Mouse (Mus musculus): ENCODE data around the gene Dgcr6.
"Not testable (repeated sequence)": the region's sequence is repeated elsewhere in the genome, so short reads cannot be mapped to it uniquely, and the experiment has no call there.

Dgcr6 gene

DNA sequence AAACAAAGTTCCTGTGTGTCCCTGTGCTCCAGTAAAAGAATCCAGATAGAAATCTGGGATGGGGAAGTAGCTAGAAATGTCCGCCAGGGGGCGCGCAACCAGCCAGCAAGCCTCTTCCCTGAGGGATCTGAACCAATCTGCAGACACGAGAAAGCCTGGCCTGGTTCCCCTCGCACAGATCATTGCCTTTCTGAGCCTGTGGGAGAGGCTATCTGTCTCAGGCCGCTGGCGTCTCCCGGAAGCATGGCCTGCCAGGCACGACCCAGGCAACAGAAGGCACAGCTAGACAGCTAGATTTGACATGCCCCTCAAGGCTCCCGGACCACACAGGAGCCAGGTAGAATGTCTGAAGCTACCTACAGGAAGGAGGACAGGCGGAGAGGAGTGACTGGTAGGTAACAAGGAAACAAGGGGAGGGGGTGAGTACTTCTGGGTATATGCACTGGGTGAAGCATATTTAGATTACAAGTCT lies at the start of gene Dgcr6:
Dgcr6 (plus strand) TSS at position 130 of the 472 bp plus-strand sequence.
- DNase-seq (ENCODE audit: inconsistent age in 2 of 2, low spot score in 1 of 2), result peak; percentile 75 to 91

DNA sequence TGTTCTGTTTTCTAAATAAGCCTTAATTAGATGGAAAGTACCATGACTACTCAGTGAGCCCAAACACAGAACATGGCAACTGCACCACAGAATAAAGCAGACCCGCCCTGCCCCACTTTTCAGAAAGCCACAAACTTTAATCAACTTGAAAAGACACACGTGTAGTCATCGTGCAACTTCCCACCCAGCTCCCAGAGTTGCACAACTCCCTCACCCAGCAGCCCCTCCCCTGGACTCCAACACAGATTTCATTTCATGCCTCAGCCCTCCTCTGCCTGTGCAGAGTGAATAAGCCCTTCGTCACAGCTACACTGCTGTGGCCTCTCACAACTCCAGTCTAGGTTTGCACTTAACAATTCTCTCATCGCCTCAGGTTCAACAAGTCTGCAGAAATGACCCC lies 48.1 kb upstream of the Dgcr6 start:
- DNase-seq (ENCODE audit: inconsistent age in 2 of 2, low spot score in 1 of 2), result no peak

DNA sequence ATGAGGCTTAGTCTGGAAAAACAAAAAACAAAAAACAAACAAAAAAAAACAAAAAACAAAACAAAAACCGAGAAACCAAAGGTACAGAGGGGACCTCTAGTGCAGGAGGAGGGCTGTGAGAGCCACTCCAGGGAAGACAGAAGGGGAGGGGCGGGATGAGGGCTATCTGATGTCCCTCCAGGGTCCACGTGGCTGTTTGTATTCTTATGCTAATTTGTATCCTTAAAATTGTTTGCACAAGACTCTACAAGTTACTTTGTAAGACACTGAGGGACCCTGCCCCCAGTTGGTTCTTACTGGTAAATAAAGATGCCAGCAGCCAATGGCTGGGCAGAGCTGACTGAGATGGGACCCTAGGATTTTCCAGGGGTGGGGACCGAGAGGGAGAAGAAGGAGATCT lies 45.6 kb upstream of the Dgcr6 start:
- no peak for DNase-seq (ENCODE audit: inconsistent age in 2 of 2, low spot score in 1 of 2)

DNA sequence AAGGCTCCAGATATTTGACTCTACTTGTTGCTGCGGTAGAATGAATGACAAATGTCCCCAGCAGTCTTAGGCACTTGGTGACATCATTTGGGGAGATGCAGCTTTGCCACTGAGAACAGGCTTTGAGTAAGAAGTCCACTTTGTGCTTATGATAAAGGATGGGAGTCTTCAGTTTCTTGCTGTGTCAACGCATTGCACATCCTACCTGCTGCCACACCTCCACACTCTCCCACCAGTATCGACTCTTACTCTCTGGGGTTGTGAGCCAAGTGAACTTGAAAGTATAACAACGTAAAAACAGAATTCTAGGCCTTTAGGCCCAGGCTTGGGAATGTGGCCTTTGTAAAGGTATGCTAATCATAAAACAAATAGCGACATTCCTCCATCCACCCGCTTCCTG lies 41.6 kb upstream of the Dgcr6 start:
- no peak for DNase-seq (ENCODE audit: inconsistent age in 2 of 2, low spot score in 1 of 2)

DNA sequence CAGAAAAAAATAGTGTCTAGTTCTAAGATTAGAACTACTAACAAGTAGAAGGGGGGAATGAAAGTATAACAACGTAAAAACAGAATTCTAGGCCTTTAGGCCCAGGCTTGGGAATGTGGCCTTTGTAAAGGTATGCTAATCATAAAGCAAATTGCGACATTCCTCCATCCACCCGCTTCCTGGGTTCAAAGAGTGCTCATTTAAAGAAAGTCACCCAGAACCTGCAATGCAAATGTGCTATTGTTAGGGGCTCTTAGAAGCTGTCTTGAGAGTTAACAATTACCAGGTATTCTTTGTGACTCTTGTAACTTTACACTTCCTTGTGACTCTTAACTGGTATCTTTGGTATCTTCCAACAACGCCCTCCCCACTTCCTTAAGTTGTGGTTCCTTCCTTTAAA lies 36.2 kb upstream of the Dgcr6 start:
- DNase-seq (ENCODE audit: inconsistent age in 2 of 2, low spot score in 1 of 2), result not testable (repeated sequence)

DNA sequence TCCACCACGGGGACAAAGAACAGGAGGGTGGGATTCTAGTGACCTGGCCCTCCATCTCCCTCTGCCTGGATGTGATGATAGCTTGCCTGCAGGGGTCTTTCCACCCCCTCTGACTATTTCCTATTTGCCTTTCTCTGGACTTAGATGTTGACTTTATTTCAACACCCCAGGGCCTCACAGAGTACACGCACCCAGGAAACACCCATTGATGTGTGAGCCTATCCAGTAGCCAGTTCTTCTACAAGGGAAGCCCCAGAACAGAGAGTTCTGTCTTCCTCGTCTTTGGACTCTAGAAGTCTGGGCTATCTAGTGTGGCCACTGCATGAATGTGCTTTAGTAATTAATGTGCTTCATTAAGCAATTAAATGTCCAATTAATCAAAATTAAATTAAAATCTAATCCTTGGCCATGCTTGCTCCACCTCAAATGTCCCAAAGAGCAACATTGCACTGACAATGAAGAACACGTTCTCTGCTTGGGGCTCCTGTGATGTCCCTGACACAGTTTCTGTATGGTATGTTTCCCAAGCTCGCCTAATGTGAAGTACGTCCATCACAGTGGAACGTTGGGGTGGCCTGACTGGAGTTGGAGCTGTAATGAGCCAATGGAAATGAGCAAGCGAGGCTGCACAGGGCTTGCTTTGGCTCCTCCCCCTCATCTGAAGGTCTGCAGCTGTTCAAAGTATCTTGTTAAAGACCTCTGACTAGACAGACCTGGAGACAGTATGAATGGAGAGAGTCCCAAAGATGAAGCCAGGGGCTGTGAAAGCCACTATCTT lies 29.7 kb upstream of the Dgcr6 start:
- DNase-seq (ENCODE audit: inconsistent age in 2 of 2, low spot score in 1 of 2), result no peak

DNA sequence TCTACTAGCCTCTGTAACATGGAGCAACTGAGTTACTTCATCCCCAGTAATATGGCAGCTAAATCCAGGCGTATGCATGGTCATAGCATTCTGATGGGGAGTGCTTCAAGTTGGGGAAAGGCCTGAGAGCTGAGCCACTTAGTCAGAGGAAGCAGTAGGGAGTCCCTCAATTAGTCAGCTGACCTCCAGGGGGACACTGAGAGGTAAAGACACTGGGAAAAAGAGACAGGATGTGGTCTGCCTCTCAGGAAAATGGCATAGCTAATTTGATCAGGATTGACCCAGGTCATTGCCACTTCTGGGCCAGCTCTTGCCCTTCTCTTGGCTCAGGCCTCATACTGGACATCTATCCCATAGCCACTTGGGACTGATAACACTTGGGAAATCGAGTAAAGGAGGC lies 25.3 kb upstream of the Dgcr6 start:
- DNase-seq (ENCODE audit: inconsistent age in 2 of 2, low spot score in 1 of 2), result no peak

DNA sequence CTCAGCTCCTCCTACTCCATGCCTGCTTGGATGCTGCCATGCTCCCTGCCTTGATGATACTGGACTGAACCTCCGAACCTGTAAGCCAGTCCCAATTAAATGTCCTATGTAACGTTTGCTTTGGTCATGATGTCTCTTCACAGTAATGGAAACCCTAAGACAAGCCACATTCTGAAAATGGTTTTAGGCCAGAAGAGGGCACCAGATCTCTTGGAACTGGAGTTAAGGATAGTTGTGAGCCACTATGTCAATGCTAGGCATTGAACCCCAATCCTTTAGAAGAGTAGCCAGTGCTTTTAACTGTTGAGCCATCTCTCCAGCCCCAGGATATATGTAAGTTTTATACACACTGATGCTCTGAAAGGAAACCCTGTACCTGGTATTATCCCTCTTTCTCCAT lies 20.9 kb upstream of the Dgcr6 start:
- DNase-seq (ENCODE audit: inconsistent age in 2 of 2, low spot score in 1 of 2), result peak; percentile 10 to 69

DNA sequence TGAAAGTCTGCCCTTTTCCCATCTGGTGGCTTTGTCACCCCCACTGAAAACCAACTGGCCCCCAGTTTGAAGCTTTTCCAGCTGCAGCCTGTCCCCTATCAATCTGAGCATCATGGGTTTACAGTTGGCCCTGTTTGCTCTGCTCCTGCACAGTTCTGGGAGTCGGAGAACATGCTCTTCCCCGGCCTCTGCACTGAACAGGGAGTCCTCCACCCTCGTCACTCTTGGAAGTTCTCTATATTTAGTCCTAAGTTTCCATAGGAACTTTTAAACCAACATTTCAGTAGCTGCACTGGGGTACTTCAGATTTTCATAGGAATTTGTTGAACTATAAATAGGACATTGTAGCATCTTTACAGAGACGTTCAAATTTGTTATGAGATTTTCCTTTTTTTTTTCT lies 19.4 kb upstream of the Dgcr6 start:
- DNase-seq (ENCODE audit: inconsistent age in 2 of 2, low spot score in 1 of 2), result no peak

DNA sequence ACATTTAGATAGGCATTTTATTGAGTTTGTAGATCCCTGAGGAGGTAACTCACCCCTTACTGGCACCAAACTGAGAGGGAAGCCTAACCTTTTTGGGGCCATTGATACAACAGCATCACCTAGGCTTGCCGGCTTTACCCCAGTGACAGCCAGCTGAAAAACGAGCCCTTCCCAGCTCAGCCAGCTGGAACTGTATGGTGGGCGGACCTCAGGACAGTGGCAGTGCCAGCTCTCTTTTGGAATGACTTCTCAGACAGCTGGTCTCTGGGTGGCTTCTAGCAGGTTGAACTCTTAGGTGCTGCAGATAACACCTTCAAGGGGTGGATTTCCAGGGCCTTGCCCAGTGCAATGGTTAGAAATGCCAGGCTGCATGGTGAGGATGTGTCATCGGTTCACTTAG lies 18.4 kb upstream of the Dgcr6 start:
- DNase-seq (ENCODE audit: inconsistent age in 2 of 2, low spot score in 1 of 2), result no peak

DNA sequence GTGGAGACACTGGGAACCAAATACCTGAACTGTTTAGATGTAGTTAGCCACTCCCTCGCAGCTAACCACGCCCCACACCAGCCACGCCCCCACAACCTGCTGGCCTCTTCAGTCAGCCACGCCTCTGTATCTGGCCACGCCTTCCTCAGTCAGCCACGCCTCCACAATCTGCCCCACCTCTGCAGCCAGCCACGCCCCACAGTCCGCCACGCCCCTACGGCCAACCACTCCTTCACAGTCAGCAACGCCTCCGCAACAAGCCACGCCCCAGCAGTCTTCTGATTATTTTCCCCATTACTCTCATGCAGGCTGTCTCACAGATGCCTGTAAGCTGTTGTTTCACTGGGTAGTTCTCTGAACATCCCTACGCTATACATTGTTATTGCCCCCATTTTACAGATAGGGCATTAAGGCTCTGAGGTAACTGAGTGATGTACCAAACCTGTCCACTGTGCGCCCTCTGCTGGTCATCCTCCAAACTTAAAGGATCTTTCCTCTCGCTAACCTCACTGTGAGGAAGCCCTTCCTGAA lies 16.2 kb upstream of the Dgcr6 start:
- peak; percentile 32 to 74 for DNase-seq (ENCODE audit: inconsistent age in 2 of 2, low spot score in 1 of 2)

DNA sequence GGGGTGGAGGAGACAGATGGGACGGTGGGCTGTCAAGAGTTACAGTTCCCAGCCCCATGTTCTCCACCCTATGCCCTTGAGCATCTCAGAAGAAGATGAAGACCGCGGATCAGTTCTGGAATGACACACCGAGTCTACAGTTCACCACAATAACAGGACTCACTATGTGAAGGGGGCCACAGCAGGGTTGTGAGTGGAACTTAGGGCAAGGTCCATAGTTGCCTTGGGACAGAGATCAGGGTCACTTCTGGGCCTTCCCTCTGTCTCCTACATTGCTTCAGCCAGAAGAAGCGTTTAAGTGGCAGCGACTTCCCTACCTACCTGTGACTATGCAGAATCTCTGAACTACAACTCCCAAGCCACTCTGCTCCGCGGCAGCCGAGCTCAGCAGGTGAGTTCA lies 15.6 kb upstream of the Dgcr6 start:
- no peak for DNase-seq (ENCODE audit: inconsistent age in 2 of 2, low spot score in 1 of 2)

DNA sequence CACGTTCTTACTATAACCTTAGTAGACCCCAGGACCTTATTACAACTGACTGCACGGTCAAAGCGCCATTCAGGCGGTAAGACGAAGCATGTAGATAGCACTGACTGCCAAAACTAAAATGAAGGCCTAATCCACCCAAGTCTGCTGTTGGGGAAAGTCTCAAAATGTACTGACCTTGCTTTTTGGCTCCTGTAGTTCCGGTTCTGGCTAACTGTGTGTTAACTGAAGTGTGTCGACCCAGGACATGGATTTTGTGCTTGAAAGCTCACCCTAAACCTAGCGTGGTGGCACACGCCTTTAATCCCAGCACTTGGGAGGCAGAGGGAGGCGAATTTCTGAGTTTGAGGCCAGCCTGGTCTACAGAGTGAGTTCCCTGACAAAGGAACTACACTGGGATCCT lies 7.7 kb upstream of the Dgcr6 start:
- no peak for DNase-seq (ENCODE audit: inconsistent age in 2 of 2, low spot score in 1 of 2)

DNA sequence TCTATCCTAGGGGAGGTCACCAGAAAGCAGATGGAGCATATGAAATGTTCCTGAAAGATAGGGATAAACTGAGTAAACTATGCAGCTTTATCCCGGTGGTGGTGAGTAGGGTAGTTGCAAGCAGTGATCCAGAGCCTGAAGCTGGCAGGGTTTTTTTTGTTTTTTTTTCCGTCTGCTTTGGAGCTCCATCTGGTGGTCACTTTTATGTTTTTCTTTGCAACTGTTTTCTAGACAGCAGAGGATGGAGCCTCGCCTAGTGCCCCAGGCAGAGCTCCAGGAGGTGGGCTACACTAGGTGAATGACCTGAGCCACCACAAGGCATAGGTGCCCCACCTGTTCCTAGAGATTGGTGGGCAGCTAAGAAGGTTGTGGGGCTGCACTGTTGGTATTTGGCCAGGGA lies 5.0 kb upstream of the Dgcr6 start:
- DNase-seq (ENCODE audit: inconsistent age in 2 of 2, low spot score in 1 of 2), result peak in 1 of 2 experiments; percentile 75

DNA sequence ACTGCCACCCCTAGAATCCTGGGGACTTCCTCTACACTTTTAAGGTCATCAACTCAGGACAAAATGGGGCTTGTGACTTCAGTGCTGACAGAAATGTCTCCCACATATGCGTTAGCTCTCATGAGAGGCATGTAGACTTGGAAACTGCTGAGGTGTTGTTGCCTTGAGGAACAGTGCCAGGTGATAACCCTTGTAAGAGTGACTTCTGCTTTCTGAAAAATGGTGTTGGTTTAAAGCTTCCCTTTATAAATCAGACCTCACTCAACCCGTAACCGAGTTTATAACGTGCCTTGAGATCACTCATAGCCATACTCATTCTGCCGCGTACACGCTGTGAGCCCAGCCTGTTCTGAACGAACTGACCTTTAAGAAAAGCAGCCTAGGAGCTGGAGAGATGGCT lies 4.6 kb upstream of the Dgcr6 start:
- no peak for DNase-seq (ENCODE audit: inconsistent age in 2 of 2, low spot score in 1 of 2)

DNA sequence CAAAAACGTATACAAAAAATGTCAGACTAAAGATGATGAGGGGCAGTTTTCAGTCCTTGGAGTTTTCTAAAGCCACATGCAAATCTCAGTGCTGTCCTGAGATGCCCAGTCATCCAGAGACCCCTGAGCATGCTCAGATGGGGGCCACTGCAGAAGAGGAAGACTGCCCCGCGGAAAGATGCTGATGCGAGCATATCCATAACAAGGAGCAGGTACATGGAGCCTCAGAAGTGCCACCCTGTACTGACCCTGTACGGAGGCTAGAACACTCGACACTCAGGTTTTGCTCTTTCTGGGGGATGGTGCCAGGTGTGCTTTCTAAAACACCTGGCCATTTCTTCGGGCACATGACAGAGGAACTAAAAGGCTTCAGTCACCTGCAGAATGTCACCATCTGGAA lies 338 bp upstream of the Dgcr6 start:
- no peak for DNase-seq (ENCODE audit: inconsistent age in 2 of 2, low spot score in 1 of 2)

DNA sequence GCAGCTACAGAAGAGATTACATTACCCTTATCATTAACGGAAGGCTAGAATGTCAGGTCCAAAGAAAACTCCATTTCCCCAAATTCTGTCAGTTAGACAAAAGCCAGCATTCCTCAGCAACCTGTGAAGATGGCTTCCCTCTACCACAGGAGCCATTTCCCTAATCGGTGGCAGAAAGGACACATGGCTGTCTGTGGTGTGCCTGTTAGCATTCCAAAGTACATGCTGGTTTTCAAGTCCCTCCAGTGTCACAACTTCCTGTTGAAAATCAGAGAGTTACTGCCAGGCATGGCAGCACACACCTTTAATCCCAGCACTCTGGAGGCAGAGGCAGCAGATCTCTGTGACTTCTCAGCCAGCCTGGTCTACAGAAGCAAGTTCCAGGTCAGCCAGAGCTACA lies 3.6 kb downstream of the Dgcr6 start:
- no peak for DNase-seq (ENCODE audit: inconsistent age in 2 of 2, low spot score in 1 of 2)

DNA sequence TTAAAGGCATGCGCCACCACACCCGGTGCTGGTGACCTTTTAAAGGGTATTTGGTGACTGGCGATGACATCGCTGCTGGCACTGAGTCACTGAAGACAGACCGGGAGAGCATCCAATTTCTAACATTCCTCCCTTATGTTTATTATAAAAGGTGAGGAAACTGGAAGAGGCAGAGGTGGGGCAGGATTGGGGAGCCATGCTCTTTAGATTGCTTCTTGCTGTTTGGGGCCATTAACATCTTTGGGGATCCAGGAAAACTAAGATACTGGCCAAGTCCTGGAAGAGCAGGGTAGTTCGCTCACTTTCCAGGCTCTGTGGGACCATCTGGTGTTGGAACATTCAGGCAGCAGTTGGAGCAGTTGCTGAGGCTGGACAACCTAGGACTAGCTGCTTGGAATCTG lies 5.7 kb downstream of the Dgcr6 start:
- peak in 1 of 2 experiments; percentile 81 for DNase-seq (ENCODE audit: inconsistent age in 2 of 2, low spot score in 1 of 2)

DNA sequence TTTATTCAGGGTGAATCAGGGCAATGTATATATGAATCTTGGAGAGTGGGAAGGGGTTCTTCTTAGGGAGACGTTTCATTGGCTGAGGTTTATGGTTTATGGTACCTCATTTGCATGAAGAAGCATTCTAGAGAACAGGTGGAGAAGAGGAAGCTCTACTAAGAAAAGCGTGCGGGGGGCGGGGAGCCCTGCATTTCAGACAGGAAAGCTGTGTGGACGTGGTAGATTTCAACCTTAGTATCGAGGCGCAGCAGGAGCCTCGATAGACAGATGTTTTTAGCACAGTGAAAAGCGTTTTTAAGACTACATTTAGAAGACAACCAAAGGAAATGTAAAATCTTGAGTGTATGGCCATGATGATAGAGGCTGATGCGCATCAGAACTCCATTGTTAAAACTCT lies 6.6 kb downstream of the Dgcr6 start:
- DNase-seq (ENCODE audit: inconsistent age in 2 of 2, low spot score in 1 of 2), result no peak

DNA sequence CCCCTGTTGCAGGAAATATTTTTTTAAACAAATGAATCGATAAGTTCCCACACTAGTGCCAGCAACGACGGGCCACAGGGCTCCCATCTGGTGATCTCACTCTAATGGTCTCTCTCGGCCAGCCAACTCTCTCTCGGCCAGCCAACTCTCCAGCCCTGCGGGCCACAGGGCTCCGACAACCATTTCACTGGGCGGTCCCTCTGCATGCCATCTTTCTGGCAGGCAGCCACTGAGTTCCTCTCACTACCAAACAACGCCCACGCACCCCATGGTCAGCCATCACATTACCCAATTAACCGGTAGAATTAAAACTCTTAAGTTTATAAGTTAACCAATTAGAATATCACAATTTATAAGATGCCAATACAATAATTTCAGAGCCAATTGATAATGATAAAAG lies 8.5 kb downstream of the Dgcr6 start:
- peak in 1 of 2 experiments; percentile 25 for DNase-seq (ENCODE audit: inconsistent age in 2 of 2, low spot score in 1 of 2)

DNA sequence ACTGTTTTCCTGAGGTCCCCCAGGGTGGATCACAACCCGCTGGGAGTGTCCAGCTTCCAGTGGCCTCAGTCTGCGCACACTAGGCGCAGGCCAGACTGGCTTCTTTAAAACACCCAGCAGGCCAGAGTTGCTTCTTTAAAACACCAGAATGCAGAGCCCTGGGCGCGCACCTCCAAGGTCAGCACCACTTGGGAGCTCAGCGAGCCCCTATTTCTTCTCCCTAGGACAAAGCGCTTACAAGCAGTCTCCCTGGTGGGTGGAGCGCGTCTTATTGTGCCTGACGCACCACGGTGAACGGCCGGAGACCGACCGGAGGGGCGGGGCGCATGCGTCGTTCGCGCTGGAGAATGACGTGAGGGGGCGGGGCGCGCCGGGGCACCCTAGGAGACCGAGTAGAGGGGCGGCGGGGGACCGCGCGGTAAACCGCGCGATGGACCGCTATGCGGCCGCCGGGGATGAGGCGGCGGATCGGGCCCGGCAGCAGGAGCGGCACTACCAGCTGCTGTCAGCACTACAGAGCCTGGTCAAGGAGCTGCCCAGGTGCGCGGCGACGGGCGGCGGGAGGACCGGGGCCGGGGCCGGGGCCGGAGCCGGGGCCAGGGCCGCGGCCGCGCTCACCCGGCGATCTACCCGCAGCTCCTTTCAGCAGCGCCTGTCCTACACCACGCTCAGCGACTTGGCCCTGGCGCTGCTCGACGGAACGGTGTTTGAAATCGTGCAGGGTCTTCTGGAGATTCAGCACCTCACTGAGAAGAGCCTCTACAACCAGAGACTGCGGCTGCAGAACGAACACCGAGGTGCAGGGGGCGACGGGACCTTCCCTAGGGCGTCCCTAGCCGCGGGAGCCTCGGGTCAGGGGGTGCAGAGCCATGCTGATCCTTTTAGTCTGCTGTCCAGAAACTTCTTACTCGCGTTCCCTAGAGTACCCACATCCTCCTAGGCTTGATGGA lies 13.7 kb downstream of the Dgcr6 start:
- peak; percentile 95 to 98 for DNase-seq (ENCODE audit: inconsistent age in 2 of 2, low spot score in 1 of 2)

Measured in adrenal gland, adult (tissue).